Mouse (Mus musculus) MEL (cell line): ENCODE results near the gene Igf1r.

Source experiments
- EP300 ChIP-seq, 2 experiments: IDR thresholded peaks; 2 replicates each; pipeline ENCODE4 v1.6.1; 2011; ENCODE audit warnings: improper control_type of control experiment in 2 of 2, low read length in 2 of 2, low read depth in 1 of 2, mild to moderate bottlenecking in 1 of 2
- SMC3 ChIP-seq: IDR thresholded peaks from 2 replicates; pipeline ENCODE4 v1.6.1; 2011; ENCODE audit warnings: low read depth, low read length, improper control_type of control experiment

- no peak for TF ChIP-seq SMC3
- TF ChIP-seq EP300 (IDR thresholded peaks at IDR 0.05; ENCODE audit: low read depth in 1 of 2, low read length in 2 of 2), result no peak
Observed at GRCm38 (mm10) chr7:68039550-68039949, 86.9 kb downstream of the Igf1r start.
